In genomic region chr7:109612531-109612930, GRCm38 (mm10) we compare ENCODE assay signal across 12 mouse cellular contexts.
DNase-seq lines count a peak whose midpoint lies in the region; ATAC-seq and TF ChIP-seq lines count a peak whose summit lies in the region.
"Had no signal": no experiment of that assay in that cellular context is flagged by ENCODE, and none has a peak within 500 bp of the region (broad histone marks: within the 10 kb centered on the region; RNA-seq: fewer than 3 reads in every experiment).

No protein-coding gene starts in this region.

- H3K9ac ChIP-seq in heart, adult 2 months (ENCODE audit: low read depth, low read length): peak overlapping the region; percentile 6; the same call in 1 of the 2 replicates
- H3K9ac ChIP-seq in ES-E14 (ENCODE audit: insufficient read depth, low read depth, low read length, poor library complexity, severe bottlenecking): no peak overlapping the region
- no peak overlapping the region for H3K9ac ChIP-seq in forebrain, embryonic 14.5 days (ENCODE audit: low read length)
- H3K9ac ChIP-seq in midbrain, embryonic 14.5 days (replicated peaks; ENCODE audit: low read length): no peak overlapping the region
- H3K9ac ChIP-seq: stomach, embryonic 15.5 days had no signal

- no peak for TF ChIP-seq POLR2A in heart, adult 2 months (IDR thresholded peaks at IDR 0.05; ENCODE audit: insufficient read depth, low read depth, low read length)
- no peak for TF ChIP-seq POLR2A in kidney, adult 2 months (IDR thresholded peaks at IDR 0.05; ENCODE audit: low read depth, low read length)

- WGBS in heart, adult 2 months: 55% methylated on average over 2 of the region's 2 CpGs
- 23% methylated on average over 2 of the region's 2 CpGs for WGBS in forebrain, embryonic 14.5 days
- 38% methylated on average over 2 of the region's 2 CpGs for WGBS in midbrain, embryonic 14.5 days
- 75% methylated on average over 2 of the region's 2 CpGs for WGBS in kidney, adult 2 months

- TF ChIP-seq CTCF in heart, adult 2 months (IDR thresholded peaks at IDR 0.05): no peak
- no peak for TF ChIP-seq CTCF in kidney, adult 2 months (conservative IDR thresholded peaks at IDR 0.05; ENCODE audit: insufficient read depth, insufficient read length, low read depth, low read length)

- peaks cover 48% of the 10 kb centered on the region for H3K36me3 ChIP-seq in heart, adult 2 months (ENCODE audit: control insufficient read depth, insufficient read depth, low read length)
- H3K36me3 ChIP-seq in ES-E14 (ENCODE audit: control insufficient read depth, insufficient read depth, low read length, poor library complexity, severe bottlenecking): no peaks in the 10 kb centered on the region
- no peaks in the 10 kb centered on the region for H3K36me3 ChIP-seq in forebrain, embryonic 14.5 days (ENCODE audit: control insufficient read depth, insufficient read depth, low read length)
- no peaks in the 10 kb centered on the region for H3K36me3 ChIP-seq in midbrain, embryonic 14.5 days (ENCODE audit: control insufficient read depth, insufficient read depth, low read length)
- no peaks in the 10 kb centered on the region for H3K36me3 ChIP-seq in kidney, adult 2 months (ENCODE audit: control insufficient read depth, insufficient read depth, low read length)
- H3K36me3 ChIP-seq: stomach, embryonic 15.5 days had no signal

- H3K27ac ChIP-seq in heart, adult 2 months: peak overlapping the region; percentile 73
- H3K27ac ChIP-seq in ES-E14 (ENCODE audit: insufficient read depth, low read depth, low read length, poor library complexity, severe bottlenecking): peak overlapping the region; percentile 34; the same call in 1 of the 2 replicates
- peak overlapping the region; percentile 44; the same call in 1 of the 2 replicates for H3K27ac ChIP-seq in forebrain, embryonic 14.5 days (ENCODE audit: low read depth, low read length)
- peak overlapping the region; percentile 61 for H3K27ac ChIP-seq in midbrain, embryonic 14.5 days (replicated peaks; ENCODE audit: low read depth, low read length)
- no peak overlapping the region for H3K27ac ChIP-seq in kidney, adult 2 months (ENCODE audit: insufficient read depth, low read depth, low read length)

- in situ Hi-C loops in ES-E14 (cut with MboI; ENCODE audit: low sequenced_read_pairs in 2 of 2, unreplicated experiment in 2 of 2): no loop called here

- no peaks in the 10 kb centered on the region for H3K27me3 ChIP-seq in heart, adult 2 months (ENCODE audit: control insufficient read depth, insufficient read depth, low read length)
- no peaks in the 10 kb centered on the region for H3K27me3 ChIP-seq in forebrain, embryonic 14.5 days (replicated peaks; ENCODE audit: control insufficient read depth, insufficient read depth, low read length)
- no peaks in the 10 kb centered on the region for H3K27me3 ChIP-seq in midbrain, embryonic 14.5 days (ENCODE audit: control insufficient read depth, insufficient read depth, low read length)
- no peaks in the 10 kb centered on the region for H3K27me3 ChIP-seq in kidney, adult 2 months (replicated peaks; ENCODE audit: control insufficient read depth, insufficient read depth, low read length)
- H3K27me3 ChIP-seq: stomach, embryonic 15.5 days had no signal

- no peak for TF ChIP-seq EP300 in heart, adult 2 months (IDR thresholded peaks at IDR 0.05; ENCODE audit: insufficient read depth, low read depth, low read length)

- H3K79me2 ChIP-seq in heart, adult 2 months (replicated peaks; ENCODE audit: control insufficient read depth, insufficient read depth, low read length): peaks cover 7% of the 10 kb centered on the region

- DNase-seq in heart, adult 2 months: no peak
- no peak for DNase-seq in heart, postnatal 14 days
- no peak for DNase-seq in ES-E14 (ENCODE audit: low read depth, low spot score)
- DNase-seq in forebrain, embryonic 14.5 days (ENCODE audit: low spot score): peak; percentile 63
- peak; percentile 51 for DNase-seq in midbrain, embryonic 14.5 days
- DNase-seq in kidney, adult 2 months: no peak
- DNase-seq in heart, postnatal 10 days: no peak
- DNase-seq: gastrocnemius, postnatal 25 days; left cerebral cortex, postnatal 4 days; lung, postnatal 4 days had no signal

- H3K4me2 ChIP-seq in forebrain, embryonic 14.5 days (ENCODE audit: low read length): no peak overlapping the region
- H3K4me2 ChIP-seq in midbrain, embryonic 14.5 days (ENCODE audit: low read length): no peak overlapping the region
- H3K4me2 ChIP-seq: stomach, embryonic 15.5 days had no signal

- no peaks in the 10 kb centered on the region for H3K9me3 ChIP-seq in ES-E14 (ENCODE audit: control insufficient read depth, insufficient read depth, low read depth, low read length)
- H3K9me3 ChIP-seq in forebrain, embryonic 14.5 days (replicated peaks; ENCODE audit: control insufficient read depth, low read length): no peaks in the 10 kb centered on the region
- H3K9me3 ChIP-seq in midbrain, embryonic 14.5 days (ENCODE audit: control insufficient read depth, low read length): no peaks in the 10 kb centered on the region
- H3K9me3 ChIP-seq: stomach, embryonic 15.5 days had no signal

- no peak for ATAC-seq in forebrain, embryonic 14.5 days
- ATAC-seq in midbrain, embryonic 14.5 days (ENCODE audit: low FRiP score, low TSS enrichment): no peak
- no peak for ATAC-seq in megakaryocyte-erythroid progenitor cell, adult 5-6 weeks (replicated peaks; ENCODE audit: low FRiP score, low TSS enrichment, poor library complexity, severe bottlenecking)

- peaks cover 31% of the 10 kb centered on the region for H3K4me1 ChIP-seq in heart, adult 2 months (ENCODE audit: control insufficient read depth, insufficient read depth, low read length)
- H3K4me1 ChIP-seq in ES-E14 (ENCODE audit: control insufficient read depth in 2 of 2, insufficient read depth in 2 of 2, low read length in 2 of 2, poor library complexity in 1 of 2): peaks cover 8 to 34% of the 10 kb centered on the region in 2 experiments; a peak in 2 of 4 replicates
- peaks cover 27% of the 10 kb centered on the region for H3K4me1 ChIP-seq in forebrain, embryonic 14.5 days (ENCODE audit: control insufficient read depth, insufficient read depth, low read length)
- peaks cover 24% of the 10 kb centered on the region for H3K4me1 ChIP-seq in midbrain, embryonic 14.5 days (ENCODE audit: control insufficient read depth, insufficient read depth, low read length)
- peaks cover 24% of the 10 kb centered on the region; the same call in 1 of the 2 replicates for H3K4me1 ChIP-seq in kidney, adult 2 months (ENCODE audit: control insufficient read depth, insufficient read depth, low read length)

- intact Hi-C loops in heart, adult 2 months (cut with DNase I): loop anchor here (5.0 to 10.0 kb wide), 2 partner anchors 35 to 168 kb away; no protein-coding TSS in a partner anchor
- intact Hi-C loops in heart, postnatal 14 days (cut with DNase I): loop anchor here (5.0 kb wide), 1 partner anchor 50 kb away; no protein-coding TSS in a partner anchor
- intact Hi-C loops in heart, postnatal 10 days (cut with DNase I): loop anchor here (5.0 kb wide), 1 partner anchor 35 kb away; no protein-coding TSS in a partner anchor

- no peak overlapping the region for H3K4me3 ChIP-seq in heart, adult 2 months
- no peak overlapping the region for H3K4me3 ChIP-seq in ES-E14 (ENCODE audit: insufficient read depth in 1 of 2, low read depth in 1 of 2, low read length in 2 of 2, poor library complexity in 1 of 2, severe bottlenecking in 1 of 2)
- no peak overlapping the region for H3K4me3 ChIP-seq in forebrain, embryonic 14.5 days (ENCODE audit: low read depth, low read length)
- H3K4me3 ChIP-seq in midbrain, embryonic 14.5 days (replicated peaks; ENCODE audit: low read depth, low read length): no peak overlapping the region
- no peak overlapping the region for H3K4me3 ChIP-seq in kidney, adult 2 months (ENCODE audit: insufficient read depth, low read depth, low read length)
- H3K4me3 ChIP-seq: stomach, embryonic 15.5 days had no signal

TF ChIP-seq in ES-E14, 5 proteins besides CTCF, POLR2A, EP300 and RAD21:
- TF ChIP-seq MAFK (IDR thresholded peaks at IDR 0.05; ENCODE audit: insufficient read depth, low read depth, low read length) (no peak), ZNF384 (IDR thresholded peaks at IDR 0.05; ENCODE audit: low read depth, low read length) (no peak), ZC3H11A (IDR thresholded peaks at IDR 0.05; ENCODE audit: borderline replicate concordance, low read depth, low read length) (no peak), HCFC1 (IDR thresholded peaks at IDR 0.05; ENCODE audit: borderline replicate concordance, insufficient read depth, low read length) (no peak), CHD2 (IDR thresholded peaks at IDR 0.05; ENCODE audit: low read depth, low read length) (no peak)
TF ChIP-seq in ES-E14: peak in this region for 0.

Comparison
In these comparisons a context has a peak if more than half of its experiments do, and no peak if none do; other contexts are left out.
1. DNase-seq: peak in forebrain, embryonic 14.5 days (single experiment) and midbrain, embryonic 14.5 days (single experiment); none in heart, adult 2 months (0 of 2), heart, postnatal 14 days (0 of 2), ES-E14 (single experiment), kidney, adult 2 months (single experiment) and heart, postnatal 10 days (0 of 2).